Mouse (Mus musculus) kidney, postnatal 25 days (tissue): ENCODE measurements around the gene Susd4.

ENCODE experiments used
- DNase-seq, 2 experiments: peaks; one replicate each; pipeline ENCODE4 v3.0.0; 2021; ENCODE audit warnings: mixed read lengths in 2 of 2

Gene Susd4

GRCm38 (mm10) chr1:182926465-182926864 is 162.8 kb downstream of the Susd4 start:
- DNase-seq, result no peak

GRCm38 (mm10) chr1:182927878-182928851 is 164.5 kb downstream of the Susd4 start:
- no peak for DNase-seq

GRCm38 (mm10) chr1:182935469-182935868 is 171.8 kb downstream of the Susd4 start:
- DNase-seq, result no peak

DNA sequence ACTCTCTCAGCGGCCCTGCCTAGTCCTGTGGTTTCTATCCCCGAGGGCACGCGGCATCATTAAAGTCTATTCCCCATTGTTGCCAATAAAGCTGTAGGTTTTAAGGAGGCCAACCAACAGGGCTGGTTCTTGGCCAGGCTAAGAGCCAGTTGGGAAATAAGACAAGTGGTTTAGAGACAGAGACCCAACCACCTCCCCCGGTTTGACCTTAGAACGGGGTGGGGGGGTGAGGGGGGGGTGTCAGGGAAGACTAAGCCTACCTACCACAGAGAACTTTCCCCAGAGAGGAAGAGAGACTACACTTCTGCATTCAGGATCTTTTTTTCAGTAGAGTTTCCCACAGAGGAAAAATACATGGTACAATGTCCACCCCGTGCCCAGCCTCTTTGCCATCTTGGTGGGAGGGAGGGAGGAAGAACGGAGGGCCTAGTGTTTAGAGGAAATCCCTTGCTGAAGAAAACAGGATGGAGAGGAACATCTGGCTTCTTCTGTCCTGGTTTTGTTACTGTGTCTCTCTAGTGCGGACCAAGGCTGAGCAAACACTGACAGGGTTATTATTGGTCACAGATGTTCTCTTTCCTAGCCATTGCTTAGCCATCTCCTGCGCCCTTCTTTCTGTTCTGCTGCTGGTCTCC is 173.9 kb downstream of the Susd4 start:
- DNase-seq, result no peak

- no peak for DNase-seq
Observed at GRCm38 (mm10) chr1:182941921-182942320, 178.3 kb downstream of the Susd4 start.

DNA sequence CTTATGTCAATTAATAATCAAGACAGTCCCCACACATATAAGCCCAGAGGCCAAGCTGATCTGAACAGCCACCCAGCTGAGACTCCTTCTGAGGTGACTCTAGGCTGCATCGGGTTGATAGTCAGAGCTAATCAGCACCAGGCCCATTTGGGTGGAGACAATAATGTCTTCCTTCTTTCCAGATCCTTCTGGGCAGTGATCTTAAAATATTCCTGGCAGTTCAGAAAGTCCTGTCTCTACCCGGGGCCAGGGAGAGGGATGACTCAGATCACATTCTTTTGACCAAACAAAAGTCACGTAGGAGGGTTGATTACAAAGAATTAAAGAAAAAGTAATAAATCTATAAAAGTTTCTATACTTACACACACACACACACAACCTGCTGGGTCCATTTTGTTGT is 180.3 kb downstream of the Susd4 start:
- no peak for DNase-seq

GRCm38 (mm10) chr1:182944638-182945037 is 181.0 kb downstream of the Susd4 start:
- DNase-seq, result no peak

DNA sequence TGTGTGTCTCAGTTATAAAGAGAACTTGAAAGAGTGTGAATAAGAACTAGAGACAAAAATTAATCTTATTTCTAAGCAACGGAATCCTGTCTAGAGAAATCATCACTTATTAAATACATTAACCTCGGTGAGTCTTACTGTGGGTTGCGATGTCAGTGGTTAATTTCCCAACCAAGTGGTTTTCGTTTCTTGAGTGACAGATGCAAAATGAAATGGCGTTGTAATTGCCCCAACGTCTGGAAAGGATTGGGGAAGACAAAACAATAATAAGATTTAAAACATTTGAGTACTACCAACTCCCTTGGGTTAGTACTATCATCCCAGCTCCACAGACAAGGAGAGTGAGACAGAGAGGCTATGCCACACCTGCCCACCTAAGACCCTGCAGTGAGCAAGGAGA is 181.9 kb downstream of the Susd4 start:
- DNase-seq, result no peak
